Mouse (Mus musculus) midbrain, embryonic 10.5 days (tissue): Measurements from ENCODE around the gene Fry. TPM values are rescaled to one million over a fixed set of nuclear protein-coding genes. Genes with fewer than 3 reads are reported as not detected.
A peak's percentile ranks its signal among the peaks of the same experiment; 100 is the strongest.

Experiments
- DNase-seq: peaks from one replicate; pipeline ENCODE4 v3.0.0-alpha.2; 2017; ENCODE audit warnings: low spot score
- H3K27ac ChIP-seq: fragments of 300-500 bp; sonication (generic); replicated peaks from 2 replicates; pipeline ENCODE4 v1.5.1; 2016; ENCODE audit warnings: mild to moderate bottlenecking
- H3K27me3 ChIP-seq: fragments of 300-500 bp; sonication (generic); 2 replicates; pipeline ENCODE4 v1.6.1; 2016; ENCODE audit warnings: low read depth, mild to moderate bottlenecking; ENCODE audit not compliant: poor library complexity, severe bottlenecking
- H3K36me3 ChIP-seq: fragments of 300-500 bp; sonication (generic); 2 replicates; pipeline ENCODE4 v1.6.1; 2016; ENCODE audit warnings: mild to moderate bottlenecking, moderate library complexity
- H3K4me1 ChIP-seq: fragments of 300-500 bp; sonication (generic); 2 replicates; pipeline ENCODE4 v1.6.1; 2016
- H3K4me3 ChIP-seq: fragments of 300-500 bp; sonication (generic); 2 replicates; pipeline ENCODE4 v1.5.1; 2016; ENCODE audit warnings: mild to moderate bottlenecking, moderate library complexity
- H3K9me3 ChIP-seq: fragments of 300-500 bp; sonication (generic); replicated peaks from 2 replicates; pipeline ENCODE4 v1.6.1; 2016; ENCODE audit warnings: mild to moderate bottlenecking
- WGBS: fragments of 180-500 bp; shearing (Covaris S2); methylation state at CpG from one replicate; pipeline ENCODE4 v1.1.7; 2016; 5-methylcytosine and 5-hydroxymethylcytosine counted together
- polyA plus RNA-seq: library from polyadenylated mRNA; unstranded; fragments of >200 nt; fragmentation: Nextera tagmentation; extraction: Ambion mirVana; gene quantifications from 2 replicates; pipeline ENCODE4 v1.2.1, GENCODE M21; 2016

Fry gene
- polyA plus RNA-seq, 1 experiment from 2014 or later: 3.4 TPM

- WGBS: 94% methylated on average over 13 of the region's 13 CpGs
- Histone ChIP-seq H3K27me3 (no peaks in the 10 kb centered on the region), H3K4me3 (no peak overlapping the region), H3K9me3 (no peaks in the 10 kb centered on the region), H3K4me1 (no peaks in the 10 kb centered on the region), H3K36me3 (no peaks in the 10 kb centered on the region), H3K27ac (no peak overlapping the region)
- no peak for DNase-seq
Measured at GRCm38 (mm10) chr5:150135529-150135928, 17.1 kb downstream of the Fry start.

GRCm38 (mm10) chr5:150137772-150138451 is 19.5 kb downstream of the Fry start:
- H3K4me1 ChIP-seq: no peaks in the 10 kb centered on the region

GRCm38 (mm10) chr5:150140513-150140912 is 22.1 kb downstream of the Fry start:
- Histone ChIP-seq H3K4me3 (no peak overlapping the region), H3K36me3 (no peaks in the 10 kb centered on the region), H3K27ac (no peak overlapping the region), H3K27me3 (no peaks in the 10 kb centered on the region), H3K4me1 (peaks cover 3% of the 10 kb centered on the region; the same call in 1 of the 2 replicates), H3K9me3 (no peaks in the 10 kb centered on the region)
- no peak for DNase-seq
- WGBS: 88% methylated on average over 2 of the region's 2 CpGs

More at GRCm38 (mm10) chr5:150137772-150138451, 19.5 kb downstream of the Fry start:
- Histone ChIP-seq H3K27me3 (no peaks in the 10 kb centered on the region), H3K9me3 (no peaks in the 10 kb centered on the region), H3K36me3 (no peaks in the 10 kb centered on the region), H3K4me3 (no peak overlapping the region), H3K27ac (no peak overlapping the region)
- no peak for DNase-seq
- 86% methylated on average over 9 of the region's 9 CpGs for WGBS

- H3K4me3 ChIP-seq: no peak overlapping the region
- H3K9me3 ChIP-seq: no peaks in the 10 kb centered on the region
- H3K36me3 ChIP-seq: no peaks in the 10 kb centered on the region
- no peak for DNase-seq
- WGBS: 92% methylated on average over 3 of the region's 3 CpGs
- H3K27ac ChIP-seq: no peak overlapping the region
- H3K27me3 ChIP-seq: no peaks in the 10 kb centered on the region
- H3K4me1 ChIP-seq: peaks cover 3% of the 10 kb centered on the region; the same call in 1 of the 2 replicates
Measured at GRCm38 (mm10) chr5:150145967-150146366, 27.5 kb downstream of the Fry start.

- no peaks in the 10 kb centered on the region for H3K36me3 ChIP-seq
- H3K4me3 ChIP-seq: no peak overlapping the region
- WGBS: 93% methylated on average over 4 of the region's 4 CpGs
- H3K9me3 ChIP-seq: no peaks in the 10 kb centered on the region
- peaks cover 3% of the 10 kb centered on the region; the same call in 1 of the 2 replicates for H3K4me1 ChIP-seq
- no peak for DNase-seq
- no peak overlapping the region for H3K27ac ChIP-seq
- H3K27me3 ChIP-seq: no peaks in the 10 kb centered on the region
Measured at GRCm38 (mm10) chr5:150146612-150147011, 28.2 kb downstream of the Fry start.

GRCm38 (mm10) chr5:150149725-150150124 is 31.3 kb downstream of the Fry start:
- no peak overlapping the region for H3K4me3 ChIP-seq
- DNase-seq: no peak
- WGBS: 83% methylated on average over 11 of the region's 11 CpGs
- H3K27me3 ChIP-seq: no peaks in the 10 kb centered on the region
- no peaks in the 10 kb centered on the region for H3K9me3 ChIP-seq
- H3K36me3 ChIP-seq: no peaks in the 10 kb centered on the region
- no peak overlapping the region for H3K27ac ChIP-seq
- peaks cover 6% of the 10 kb centered on the region for H3K4me1 ChIP-seq

GRCm38 (mm10) chr5:150150986-150151385 is 32.5 kb downstream of the Fry start:
- no peaks in the 10 kb centered on the region for H3K27me3 ChIP-seq
- no peaks in the 10 kb centered on the region for H3K36me3 ChIP-seq
- no peak overlapping the region for H3K4me3 ChIP-seq
- peaks cover 6% of the 10 kb centered on the region for H3K4me1 ChIP-seq
- 92% methylated on average over 4 of the region's 4 CpGs for WGBS
- no peaks in the 10 kb centered on the region for H3K9me3 ChIP-seq
- DNase-seq: no peak
- H3K27ac ChIP-seq: no peak overlapping the region

- WGBS: 70% methylated on average over 22 of the region's 22 CpGs
- DNase-seq: no peak
- Histone ChIP-seq H3K27me3 (no peaks in the 10 kb centered on the region), H3K4me3 (no peak overlapping the region), H3K36me3 (no peaks in the 10 kb centered on the region), H3K27ac (no peak overlapping the region), H3K9me3 (no peaks in the 10 kb centered on the region), H3K4me1 (peaks cover 6% of the 10 kb centered on the region)
Measured at GRCm38 (mm10) chr5:150152071-150152879, 33.8 kb downstream of the Fry start.

- no peaks in the 10 kb centered on the region for H3K36me3 ChIP-seq
- H3K27me3 ChIP-seq: no peaks in the 10 kb centered on the region
- DNase-seq: no peak
- no peaks in the 10 kb centered on the region for H3K9me3 ChIP-seq
- 85% methylated on average over 10 of the region's 10 CpGs for WGBS
- no peak overlapping the region for H3K4me3 ChIP-seq
- peaks cover 6% of the 10 kb centered on the region for H3K4me1 ChIP-seq
- no peak overlapping the region for H3K27ac ChIP-seq
Measured at GRCm38 (mm10) chr5:150152880-150153281, 34.4 kb downstream of the Fry start.

- Histone ChIP-seq H3K36me3 (no peaks in the 10 kb centered on the region), H3K27me3 (no peaks in the 10 kb centered on the region), H3K4me3 (no peak overlapping the region), H3K4me1 (peaks cover 12% of the 10 kb centered on the region), H3K27ac (no peak overlapping the region), H3K9me3 (no peaks in the 10 kb centered on the region)
- no peak for DNase-seq
- 85% methylated on average over 8 of the region's 8 CpGs for WGBS
Measured at GRCm38 (mm10) chr5:150155388-150155787, 36.9 kb downstream of the Fry start.

- no peak for DNase-seq
- peaks cover 12% of the 10 kb centered on the region for H3K4me1 ChIP-seq
- WGBS: 91% methylated on average over 16 of the region's 16 CpGs
- no peak overlapping the region for H3K27ac ChIP-seq
- no peaks in the 10 kb centered on the region for H3K36me3 ChIP-seq
- no peaks in the 10 kb centered on the region for H3K27me3 ChIP-seq
- no peak overlapping the region for H3K4me3 ChIP-seq
- H3K9me3 ChIP-seq: no peaks in the 10 kb centered on the region
Measured at GRCm38 (mm10) chr5:150156063-150156786, 37.8 kb downstream of the Fry start.

- WGBS: 56% methylated on average over 6 of the region's 6 CpGs
- H3K27me3 ChIP-seq: no peaks in the 10 kb centered on the region
- H3K4me3 ChIP-seq: no peak overlapping the region
- no peak overlapping the region for H3K27ac ChIP-seq
- H3K9me3 ChIP-seq: no peaks in the 10 kb centered on the region
- no peaks in the 10 kb centered on the region for H3K36me3 ChIP-seq
- peaks cover 6% of the 10 kb centered on the region; the same call in 1 of the 2 replicates for H3K4me1 ChIP-seq
- peak; percentile 39 for DNase-seq
Measured at GRCm38 (mm10) chr5:150157682-150158081, 39.2 kb downstream of the Fry start.
